Mouse (Mus musculus) left cerebral cortex, adult 11 months (tissue): ENCODE measurements around the gene Birc6.

ENCODE experiments used
- DNase-seq: peaks from one replicate; pipeline ENCODE4 v3.0.0; 2022; ENCODE audit warnings: low spot score

Gene Birc6

DNA sequence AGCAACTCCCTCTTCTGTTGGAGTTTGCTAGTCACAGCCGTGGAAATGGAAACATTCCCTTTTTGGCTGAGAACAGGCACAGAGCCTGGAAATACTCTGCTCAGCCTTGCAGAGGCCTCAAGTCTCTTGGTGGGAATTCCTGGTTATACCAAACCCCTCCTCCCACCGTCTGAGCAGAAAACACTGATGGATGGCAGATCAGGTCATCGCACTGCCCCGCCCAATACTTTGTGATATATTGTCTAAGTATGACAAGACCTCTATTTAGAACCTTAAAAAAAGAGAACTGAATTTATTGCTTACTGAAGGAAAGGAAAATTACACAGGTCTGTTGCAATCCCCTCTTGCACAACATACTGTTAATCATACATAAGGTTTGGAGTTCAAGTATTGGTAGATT lies 182.6 kb downstream of the Birc6 start:
- DNase-seq = no peak

DNA sequence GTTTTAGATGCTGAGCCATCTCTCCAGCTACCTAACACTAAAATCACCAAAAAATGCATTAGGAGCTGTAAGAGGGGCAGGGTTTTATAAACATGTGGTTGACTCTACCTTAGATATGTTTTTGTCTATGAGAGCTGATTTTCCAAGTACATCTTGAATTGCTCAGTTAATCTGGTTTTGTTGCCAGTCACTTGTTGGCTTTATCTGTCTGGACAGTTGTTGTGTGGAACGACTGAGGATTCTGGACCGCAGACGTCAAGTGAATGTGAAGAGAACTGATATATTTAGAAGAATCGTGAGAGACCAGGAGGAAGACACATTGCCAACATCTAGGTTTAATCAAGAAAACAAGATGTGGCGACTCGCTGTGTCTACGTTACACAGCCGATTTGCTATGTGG lies 183.5 kb downstream of the Birc6 start:
- no peak for DNase-seq

DNA sequence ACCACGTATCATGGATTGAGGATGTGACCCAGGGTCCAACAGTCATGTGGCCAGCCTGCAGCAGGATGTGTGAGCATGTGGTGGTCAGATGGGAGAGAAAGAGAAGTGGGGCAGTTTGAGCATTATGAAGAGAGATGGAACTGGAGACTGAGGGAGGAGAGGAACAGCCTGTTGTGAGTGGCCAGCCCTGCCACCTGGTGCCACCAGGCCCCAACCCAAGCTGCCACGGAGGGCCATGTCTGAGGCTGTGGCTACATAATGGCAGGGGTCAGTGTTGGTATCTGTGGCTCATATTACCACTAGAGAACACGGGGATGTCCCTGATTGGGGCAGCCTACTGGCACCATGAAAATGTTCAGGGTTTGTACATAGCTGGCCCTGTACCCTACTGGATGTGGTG lies 187.0 kb downstream of the Birc6 start:
- no peak for DNase-seq

DNA sequence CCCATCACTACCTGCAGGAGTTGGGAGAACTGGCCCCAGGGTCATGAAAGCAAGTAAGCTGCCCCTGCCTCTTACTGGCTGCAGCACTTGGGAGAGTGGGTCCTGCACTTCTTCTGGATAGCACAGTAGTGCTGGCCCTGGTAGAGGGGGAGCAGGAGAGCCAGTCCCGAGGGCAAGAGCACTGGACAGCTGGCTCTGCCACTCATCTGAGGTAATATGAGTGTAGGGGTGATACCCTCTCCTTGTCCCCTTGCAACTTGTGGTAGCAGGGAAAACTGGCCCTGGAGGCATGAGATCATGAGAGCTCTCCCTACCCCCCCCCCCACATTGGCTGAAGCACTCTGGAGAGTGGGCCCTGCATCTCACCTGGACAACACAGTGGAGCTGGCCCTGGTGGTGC lies 187.6 kb downstream of the Birc6 start:
- no peak for DNase-seq

DNA sequence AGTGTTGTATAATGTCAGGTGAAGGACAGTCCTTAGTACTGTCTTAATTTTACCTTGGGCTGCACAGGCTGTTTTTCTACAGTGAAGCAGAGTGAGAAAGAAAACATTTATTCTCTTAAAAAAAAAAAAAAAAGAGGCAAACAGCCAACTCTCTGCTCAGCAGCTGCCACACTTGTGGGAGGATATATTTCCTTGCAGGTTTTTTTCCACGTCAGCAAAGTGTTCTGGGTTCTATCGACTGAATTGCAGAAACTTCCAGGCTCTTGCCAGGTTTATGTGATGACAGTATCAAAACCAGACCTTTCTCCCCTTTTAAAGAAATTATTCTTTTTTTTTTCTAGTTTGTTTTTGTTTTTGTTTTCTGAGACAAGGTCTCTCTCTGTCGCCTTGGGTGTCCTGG lies 188.5 kb downstream of the Birc6 start:
- DNase-seq = no peak

DNA sequence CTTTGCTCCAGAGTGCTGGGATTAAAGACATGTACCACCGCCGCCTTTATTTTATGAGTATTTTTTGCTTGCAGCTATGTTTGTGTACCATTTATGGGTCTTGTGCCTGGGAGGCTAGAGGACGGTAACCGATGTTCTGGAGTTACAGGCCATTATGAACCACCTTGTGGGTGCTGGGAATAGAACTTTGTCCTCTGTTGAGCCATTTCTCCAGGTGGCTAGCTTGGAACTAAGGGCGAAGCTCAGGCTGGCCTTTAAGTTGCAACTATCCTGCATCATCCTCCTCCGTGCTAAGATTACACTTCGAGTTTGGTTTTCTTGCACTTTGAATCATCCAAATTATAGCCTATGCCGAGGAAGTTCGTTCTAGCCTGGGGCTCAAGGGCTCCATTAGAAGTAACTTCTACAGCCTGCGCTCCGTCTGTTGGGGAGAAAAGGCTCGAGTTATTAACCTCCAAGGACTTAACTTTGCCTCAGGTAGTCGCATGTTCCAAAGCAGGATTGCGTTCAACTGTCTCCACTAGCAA lies 189.1 kb downstream of the Birc6 start:
- DNase-seq = no peak

DNA sequence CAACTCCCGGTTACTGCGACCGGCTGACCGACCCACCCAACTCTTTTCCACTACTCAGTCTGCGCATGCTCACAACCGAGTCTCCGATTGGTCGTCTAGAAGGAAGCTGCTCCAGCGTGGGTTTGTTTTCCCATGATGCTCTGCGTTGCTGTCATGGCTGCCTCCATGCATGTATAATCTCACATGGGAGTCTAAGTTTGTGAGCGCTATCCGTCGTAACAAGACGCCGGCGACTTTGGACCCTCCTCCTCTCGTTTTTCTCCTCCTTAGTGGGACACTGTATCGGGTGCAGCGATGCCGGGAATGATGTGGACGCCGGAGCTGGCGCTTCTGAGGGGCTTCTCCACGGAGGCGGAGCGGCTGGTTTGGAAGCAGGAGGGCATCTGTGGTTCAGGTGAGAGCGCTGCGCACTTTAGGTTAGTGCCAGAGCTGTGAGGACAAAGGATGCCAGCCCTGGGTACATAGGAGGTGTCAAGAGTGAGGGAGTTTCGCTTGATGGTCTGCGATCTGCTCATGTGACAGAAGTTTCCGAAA lies 189.6 kb downstream of the Birc6 start, which contains the start of gene Ttc27:
Gene Ttc27, plus strand, starts transcription at position 115 of the 534 bp plus-strand sequence.
- DNase-seq = peak; percentile 87

DNA sequence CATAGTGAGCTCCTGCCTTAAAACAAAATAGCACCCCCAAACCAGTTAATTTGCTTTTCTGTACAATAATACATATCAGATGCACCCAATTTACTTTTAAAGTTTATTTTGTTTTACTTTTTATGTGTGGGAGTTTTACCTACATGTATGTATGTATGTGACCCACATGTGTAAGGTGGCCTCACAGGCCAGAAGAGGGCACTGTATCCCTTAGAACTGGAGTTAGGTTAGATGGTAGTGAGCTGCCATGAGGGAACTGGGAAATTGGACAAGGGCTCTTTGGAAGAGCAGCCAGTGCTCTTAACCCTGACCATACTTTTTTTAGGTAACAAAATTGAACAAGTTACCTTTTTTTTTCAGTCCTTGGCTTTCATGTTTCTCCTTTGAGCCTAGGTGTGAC lies 204.8 kb downstream of the Birc6 start:
- DNase-seq = no peak

DNA sequence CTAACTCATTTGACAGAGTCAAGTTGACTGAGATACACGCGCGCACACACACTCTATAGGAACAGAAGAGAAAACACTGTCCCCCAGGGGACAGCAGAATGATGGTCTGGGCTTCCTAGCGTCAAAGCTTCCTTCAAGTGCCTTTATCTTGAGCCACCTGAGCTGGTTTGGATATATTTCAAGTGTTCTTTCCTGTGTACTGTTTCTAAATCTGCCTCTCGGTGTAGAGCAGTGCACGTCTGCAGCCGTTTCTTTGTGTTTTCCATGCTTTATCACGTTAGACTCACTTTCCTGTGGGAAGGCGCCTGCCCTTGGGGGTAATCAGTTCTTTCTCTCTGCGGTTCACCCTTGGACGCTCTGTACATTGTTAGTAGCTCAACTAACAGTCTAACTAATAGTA lies 207.3 kb downstream of the Birc6 start:
- DNase-seq = no peak

DNA sequence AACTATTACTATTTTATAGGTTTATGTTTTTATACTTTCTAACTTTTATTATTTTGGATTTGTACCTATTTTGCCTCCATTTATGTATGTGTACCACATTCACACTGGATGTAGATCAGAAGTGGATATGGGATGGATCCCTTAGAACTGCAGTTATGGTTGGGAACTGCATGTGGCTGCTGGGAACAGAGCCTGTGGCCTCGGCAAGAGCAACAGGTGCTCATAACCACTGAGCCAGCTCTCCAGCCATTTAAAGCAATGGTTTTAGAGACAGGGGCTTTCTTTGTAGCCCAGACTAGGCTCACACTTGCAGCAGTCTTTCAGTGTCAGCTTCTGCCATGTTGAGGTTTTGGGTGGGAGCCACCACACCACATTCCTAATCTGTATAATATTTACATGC lies 221.6 kb downstream of the Birc6 start:
- DNase-seq = no peak

DNA sequence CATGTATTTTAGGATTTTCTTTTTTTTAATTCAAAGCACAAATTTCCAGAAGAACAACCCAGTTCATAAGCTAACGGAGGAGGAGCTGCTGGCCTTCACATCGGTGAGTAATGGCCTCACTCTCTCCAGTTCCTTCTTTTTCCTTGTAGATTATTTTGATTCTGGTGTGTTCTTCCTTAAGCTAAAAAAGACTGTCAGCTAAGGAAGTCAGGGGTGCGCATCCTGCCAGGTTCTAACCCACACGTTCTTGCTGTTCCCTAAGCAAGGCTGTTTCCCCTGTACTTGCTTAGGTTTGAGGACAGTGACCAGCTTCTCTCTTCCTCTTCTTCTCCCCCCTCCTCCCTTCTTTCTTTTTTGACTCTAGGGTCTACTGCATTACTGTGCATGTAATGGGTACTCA lies 222.9 kb downstream of the Birc6 start:
- DNase-seq = no peak
